Mouse (Mus musculus) CH12.LX (cell line): Measurements from ENCODE around the gene Smyd4. TPM values are rescaled to one million over a fixed set of nuclear protein-coding genes. Genes with fewer than 3 reads are reported as not detected.

Source experiments
- DNase-seq: peaks from one replicate; pipeline ENCODE4 v3.0.0-alpha.2; 2013; ENCODE audit errors: extremely low read depth
- H3K27ac ChIP-seq: 2 replicates; pipeline ENCODE4 v1.5.1; 2012; ENCODE audit warnings: low read depth, mild to moderate bottlenecking, control low read depth, moderate library complexity; ENCODE audit not compliant: insufficient read depth
- H3K27me3 ChIP-seq: replicated peaks from 2 replicates; pipeline ENCODE3; 2012; ENCODE audit warnings: inconsistent platforms
- H3K36me3 ChIP-seq, 2 experiments: replicated peaks in 1 of 2; 2 replicates each; pipeline versions ENCODE3 to v1.6.1; 2012; ENCODE audit warnings: inconsistent platforms in 1 of 2, low read length in 1 of 2, mild to moderate bottlenecking in 1 of 2, mixed read lengths in 1 of 2, moderate library complexity in 1 of 2; ENCODE audit not compliant: control insufficient read depth in 1 of 2, insufficient read depth in 1 of 2
- H3K4me1 ChIP-seq, 2 experiments: 2 replicates each; pipeline ENCODE4 v1.6.1; 2012; ENCODE audit warnings: inconsistent platforms in 1 of 2, moderate library complexity in 1 of 2; ENCODE audit not compliant: insufficient read depth in 2 of 2, control insufficient read depth in 1 of 2
- H3K4me2 ChIP-seq: 2 replicates; pipeline ENCODE4 v1.6.1; 2012; ENCODE audit warnings: low read depth, mild to moderate bottlenecking, control low read depth; ENCODE audit not compliant: poor library complexity, insufficient read depth, severe bottlenecking
- H3K4me3 ChIP-seq, 3 experiments: fragments of 150-350 bp in 1 of 3; sonication (generic) in 1 of 3; replicated peaks in 1 of 3; 2 replicates each; pipeline versions ENCODE3 to v1.5.1; 2011 to 2012; ENCODE audit warnings: low read depth in 2 of 3, low read length in 2 of 3, mild to moderate bottlenecking in 2 of 3, moderate library complexity in 2 of 3, control low read depth in 1 of 3, improper control_type of control experiment in 1 of 3, inconsistent platforms in 1 of 3, mixed read lengths in 1 of 3; ENCODE audit not compliant: poor library complexity in 1 of 3
- H3K79me2 ChIP-seq: replicated peaks from 2 replicates; pipeline ENCODE4 v1.6.1; 2012; ENCODE audit warnings: mild to moderate bottlenecking, moderate library complexity; ENCODE audit not compliant: control insufficient read depth, poor library complexity, insufficient read depth, severe bottlenecking; ENCODE audit errors: extremely low read depth
- H3K9ac ChIP-seq: 2 replicates; pipeline ENCODE4 v1.6.1; 2012; ENCODE audit warnings: low read depth, mild to moderate bottlenecking, control low read depth, moderate library complexity; ENCODE audit not compliant: insufficient read depth
- H3K9me3 ChIP-seq: replicated peaks from 2 replicates; pipeline ENCODE3; 2012; ENCODE audit warnings: low read length, inconsistent platforms, mixed read lengths
- CHD1 ChIP-seq: IDR thresholded peaks from 2 replicates; pipeline ENCODE4 v1.6.1; 2012; ENCODE audit warnings: low read depth, low read length, improper control_type of control experiment, inconsistent platforms
- CHD2 ChIP-seq: IDR thresholded peaks from 2 replicates; pipeline ENCODE4 v1.6.1; 2011; ENCODE audit warnings: low read length, improper control_type of control experiment
- IRF4 ChIP-seq: IDR thresholded peaks from 2 replicates; pipeline ENCODE4 v1.6.1; 2014; ENCODE audit warnings: low read depth, mild to moderate bottlenecking, inconsistent platforms, low read length, improper control_type of control experiment
- MAX ChIP-seq: IDR thresholded peaks from 2 replicates; pipeline ENCODE4 v1.6.1; 2011; ENCODE audit warnings: low read length, improper control_type of control experiment
- MAZ ChIP-seq: IDR thresholded peaks from 2 replicates; pipeline ENCODE4 v1.6.1; 2012; ENCODE audit warnings: low read depth, mild to moderate bottlenecking, inconsistent platforms, low read length, improper control_type of control experiment, moderate library complexity
- POLR2A ChIP-seq: IDR thresholded peaks from 2 replicates; pipeline ENCODE4 v1.6.1; 2011; ENCODE audit warnings: low read depth, mild to moderate bottlenecking, improper control_type of control experiment, low read length
- RCOR1 ChIP-seq: conservative IDR thresholded peaks from 2 replicates; pipeline ENCODE4 v1.6.1; 2012; ENCODE audit warnings: low read depth, mild to moderate bottlenecking, inconsistent platforms, low read length, improper control_type of control experiment
- USF1 ChIP-seq: IDR thresholded peaks from 2 replicates; pipeline ENCODE4 v1.6.1; 2014; ENCODE audit warnings: low read depth, mild to moderate bottlenecking, inconsistent platforms, low read length, improper control_type of control experiment
- ZKSCAN1 ChIP-seq: IDR thresholded peaks from 2 replicates; pipeline ENCODE4 v1.6.1; 2012; ENCODE audit warnings: low read depth, inconsistent platforms, low read length, improper control_type of control experiment, borderline replicate concordance
- dilution Hi-C: fragments of 300-500 bp; cut with MboI; formaldehyde crosslinking; loops from 2 replicates; pipeline ENCODE4 v1.14.3; 2020; ENCODE audit warnings: low sequenced_read_pairs; ENCODE audit not compliant: extremely low pct_unique_long_range_greater_than_20kb, extremely low pct_ligation_motif_present
- in situ Hi-C: fragments of 300-500 bp; cut with MboI; formaldehyde crosslinking; loops from 3 replicates; pipeline ENCODE4 v1.14.3; 2019; ENCODE audit warnings: low sequenced_read_pairs, low pct_ligation_motif_present, low pct_unique_long_range_greater_than_20kb, mixed read lengths
- polyA plus RNA-seq: library from polyadenylated mRNA; unstranded; fragments of >175 nt; gene quantifications from 2 replicates; pipeline ENCODE4 v1.2.1, GENCODE M21; 2012; ENCODE audit warnings: low read depth; ENCODE audit not compliant: insufficient read length
- total RNA-seq, 2 experiments: library from RNA; depleted of rRNA; stranded (reverse); fragments of 300-350 nt in 1 of 2; fragments of >200 nt in 1 of 2; gene quantifications; 2 replicates each; pipeline ENCODE4 v1.2.3; 2012 to 2014

Smyd4 gene
- total and polyA plus RNA-seq, 3 experiments: 11.8 to 15.4 (median 13.9) TPM

- H3K4me2 ChIP-seq: peak overlapping the region; percentile 82
- H3K27ac ChIP-seq: no peak overlapping the region
- no peak for TF ChIP-seq MAZ
- TF ChIP-seq USF1: no peak
- no peaks in the 10 kb centered on the region for H3K9me3 ChIP-seq
- H3K27me3 ChIP-seq: no peaks in the 10 kb centered on the region
- peaks cover 2 to 24% of the 10 kb centered on the region in 2 experiments for H3K36me3 ChIP-seq
- peak overlapping the region; percentile 90 for H3K9ac ChIP-seq
- DNase-seq: peak; percentile 30
- peak overlapping the region; percentile 67 to 89 (median 74) for H3K4me3 ChIP-seq
- dilution Hi-C loops: no loop called here
- peaks cover 64% of the 10 kb centered on the region for H3K79me2 ChIP-seq
- in situ Hi-C loops: no loop called here
- H3K4me1 ChIP-seq: peaks cover 21 to 63% of the 10 kb centered on the region in 2 experiments
Observed at GRCm38 (mm10) chr11:75347596-75347995, 637 bp upstream of the Smyd4 start.

GRCm38 (mm10) chr11:75348890-75349261 is 643 bp downstream of the Smyd4 start:
- H3K36me3 ChIP-seq: peaks cover 7 to 22% of the 10 kb centered on the region in 2 experiments
- TF ChIP-seq CHD2 (no peak), POLR2A (no peak), CHD1 (peak; percentile 67), IRF4 (no peak), USF1 (no peak), RCOR1 (no peak)
- H3K27ac ChIP-seq: peak overlapping the region; percentile 43; the same call in 1 of the 2 replicates
- H3K4me3 ChIP-seq: peak overlapping the region; percentile 74 to 89 (median 78)
- peak overlapping the region; percentile 91 for H3K4me2 ChIP-seq
- no peak for DNase-seq
- no peaks in the 10 kb centered on the region for H3K27me3 ChIP-seq
- peaks cover 14 to 50% of the 10 kb centered on the region in 2 experiments for H3K4me1 ChIP-seq
- H3K79me2 ChIP-seq: peaks cover 51% of the 10 kb centered on the region
- H3K9me3 ChIP-seq: no peaks in the 10 kb centered on the region
- peak overlapping the region; percentile 84 for H3K9ac ChIP-seq
- dilution Hi-C loops (no loop called here), in situ Hi-C loops (no loop called here)

- DNase-seq: no peak
- no peaks in the 10 kb centered on the region for H3K27me3 ChIP-seq
- in situ Hi-C loops: no loop called here
- TF ChIP-seq ZKSCAN1 (peak; percentile 67), MAZ (no peak), MAX (no peak)
- TF ChIP-seq, all 38 proteins: peak for 1
- Histone ChIP-seq H3K36me3 (peaks cover 12 to 38% of the 10 kb centered on the region in 2 experiments), H3K79me2 (peaks cover 28% of the 10 kb centered on the region), H3K4me3 (no peak overlapping the region), H3K4me1 (peaks cover 6 to 31% of the 10 kb centered on the region in 2 experiments), H3K9me3 (no peaks in the 10 kb centered on the region), H3K4me2 (no peak overlapping the region), H3K9ac (no peak overlapping the region), H3K27ac (no peak overlapping the region)
- dilution Hi-C loops: no loop called here
Observed at GRCm38 (mm10) chr11:75351225-75351624, 3.0 kb downstream of the Smyd4 start.
